Mouse (Mus musculus): ENCODE data around the gene Pla1a.

DNA sequence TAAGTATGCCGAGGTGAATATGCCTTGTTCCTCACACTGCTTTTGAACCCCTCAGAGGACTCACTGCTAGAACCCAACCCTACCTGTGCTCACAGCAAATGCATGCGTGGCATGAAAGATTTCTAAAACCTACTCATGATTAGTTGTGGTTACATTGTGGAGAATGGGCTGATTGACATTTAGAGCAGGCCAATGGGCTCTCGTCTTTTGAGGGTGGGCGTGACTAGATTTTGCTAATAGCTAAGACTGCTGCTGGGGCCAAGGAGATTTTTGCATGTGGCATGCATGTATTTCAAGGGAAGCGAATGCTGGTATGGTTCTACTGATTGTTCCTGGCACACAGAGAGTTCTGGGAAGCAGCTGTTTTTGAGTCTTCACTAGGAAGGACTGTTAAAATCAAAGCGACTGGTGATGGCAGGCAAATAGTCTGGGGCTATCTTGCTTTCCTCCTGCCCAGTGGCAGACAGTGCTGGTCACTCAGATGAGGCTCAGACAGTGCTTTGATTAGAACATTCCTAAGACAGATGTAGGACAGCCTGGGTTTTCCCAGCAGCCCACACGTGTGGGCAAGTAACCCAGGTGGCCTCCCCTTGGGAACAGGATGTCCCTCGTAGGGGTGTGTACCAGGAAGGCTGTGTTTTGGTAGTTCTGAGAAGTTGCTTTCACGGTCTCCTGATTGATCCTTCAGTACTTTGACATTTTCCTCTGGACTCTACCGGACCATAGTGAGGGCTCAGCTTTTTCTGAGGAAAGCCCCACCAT, 58.4 kb downstream of the Pla1a start:
- TF ChIP-seq CTCF (IDR thresholded peaks at IDR 0.05; ENCODE audit: low read depth) (no peak), EP300 (IDR thresholded peaks at IDR 0.05; ENCODE audit: low read depth) (no peak)

Data from liver, postnatal 0 days (tissue).